Mouse (Mus musculus) hindbrain, embryonic 14.5 days (tissue): ENCODE measurements around the gene Riox2. TPM values are rescaled to one million over a fixed set of nuclear protein-coding genes. Genes with fewer than 3 reads are reported as not detected.

ENCODE experiments used
- ATAC-seq: fragments of 200-750 bp; cut with Nextera tagmentation; 2 replicates; pipeline ENCODE4 v1.8.0; 2017; ENCODE audit warnings: moderate number of reproducible peaks, mild to moderate bottlenecking, moderate TSS enrichment, moderate library complexity; ENCODE audit not compliant: low FRiP score
- DNase-seq: peaks from one replicate; pipeline ENCODE4 v3.0.0-alpha.2; 2015; ENCODE audit warnings: low spot score
- H3K27ac ChIP-seq: fragments of 300-500 bp; sonication (generic); 2 replicates; pipeline ENCODE4 v1.5.1; 2014; ENCODE audit warnings: mild to moderate bottlenecking, moderate library complexity
- H3K27me3 ChIP-seq: fragments of 300-500 bp; sonication (generic); 2 replicates; pipeline ENCODE4 v1.6.1; 2014; ENCODE audit warnings: mild to moderate bottlenecking, low read length, mixed read lengths; ENCODE audit not compliant: control insufficient read depth, insufficient read depth
- H3K36me3 ChIP-seq: fragments of 300-500 bp; sonication (generic); replicated peaks from 2 replicates; pipeline ENCODE4 v1.6.1; 2014; ENCODE audit not compliant: control insufficient read depth, insufficient read depth
- H3K4me1 ChIP-seq: fragments of 300-500 bp; sonication (generic); replicated peaks from 2 replicates; pipeline ENCODE4 v1.6.1; 2014; ENCODE audit warnings: antibody characterized with exemption, low read length, mixed read lengths; ENCODE audit not compliant: control insufficient read depth, insufficient read depth
- H3K4me2 ChIP-seq: fragments of 300-500 bp; sonication (generic); replicated peaks from 2 replicates; pipeline ENCODE4 v1.6.1; 2014; ENCODE audit warnings: mild to moderate bottlenecking, moderate library complexity
- H3K4me3 ChIP-seq: fragments of 300-500 bp; sonication (generic); replicated peaks from 2 replicates; pipeline ENCODE4 v1.5.1; 2014; ENCODE audit warnings: mild to moderate bottlenecking, low read length
- H3K9ac ChIP-seq: fragments of 300-500 bp; sonication (generic); 2 replicates; pipeline ENCODE4 v1.6.1; 2014
- H3K9me3 ChIP-seq: fragments of 300-500 bp; sonication (generic); 2 replicates; pipeline ENCODE4 v1.6.1; 2016; ENCODE audit warnings: low read length; ENCODE audit not compliant: control insufficient read depth
- WGBS: fragments of 180-500 bp; shearing (Covaris S2); extraction: QIAGEN DNeasy Blood & Tissue Kit; methylation state at CpG from one replicate; pipeline ENCODE4 v1.1.7; 2014; 5-methylcytosine and 5-hydroxymethylcytosine counted together
- polyA plus RNA-seq: library from polyadenylated mRNA; unstranded; fragments of >200 nt; fragmentation: Nextera tagmentation; extraction: Ambion mirVana; gene quantifications from 2 replicates; pipeline ENCODE4 v1.2.1, GENCODE M21; 2014

The Riox2 gene
- polyA plus RNA-seq, 1 experiment from 2014 or later = 14.2 TPM

DNA sequence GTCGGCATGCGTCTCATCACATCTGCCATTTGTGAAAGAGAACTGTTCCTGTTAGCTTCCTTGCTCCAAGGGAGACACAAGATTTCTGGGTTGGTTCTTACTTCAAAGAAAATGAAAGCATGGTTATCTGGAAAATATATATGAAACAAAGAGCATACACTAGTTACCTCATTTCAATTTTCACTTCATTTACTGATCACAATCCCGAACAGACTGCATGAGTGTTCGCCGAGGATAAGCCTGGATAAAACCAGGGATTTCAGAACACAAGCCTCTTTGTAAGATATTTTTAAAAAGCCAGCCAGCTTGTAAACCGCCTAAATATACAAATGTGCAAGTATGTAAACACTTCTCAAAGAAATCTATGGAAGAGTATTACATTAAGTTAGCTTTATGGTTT, 7.6 kb upstream of the Riox2 start:
- 0 out of 2 replicates have a peak, but pooled peaks cover 6% of the 10 kb centered on the region for H3K9me3 ChIP-seq
- H3K27me3 ChIP-seq = no peaks in the 10 kb centered on the region
- no peak overlapping the region for H3K4me3 ChIP-seq
- H3K4me1 ChIP-seq = no peaks in the 10 kb centered on the region
- H3K36me3 ChIP-seq = no peaks in the 10 kb centered on the region
- H3K4me2 ChIP-seq = no peak overlapping the region
- WGBS = 85% methylated on average over 6 of the region's 6 CpGs
- DNase-seq (no peak), ATAC-seq (no peak)
- H3K27ac ChIP-seq = no peak overlapping the region
- no peak overlapping the region for H3K9ac ChIP-seq

DNA sequence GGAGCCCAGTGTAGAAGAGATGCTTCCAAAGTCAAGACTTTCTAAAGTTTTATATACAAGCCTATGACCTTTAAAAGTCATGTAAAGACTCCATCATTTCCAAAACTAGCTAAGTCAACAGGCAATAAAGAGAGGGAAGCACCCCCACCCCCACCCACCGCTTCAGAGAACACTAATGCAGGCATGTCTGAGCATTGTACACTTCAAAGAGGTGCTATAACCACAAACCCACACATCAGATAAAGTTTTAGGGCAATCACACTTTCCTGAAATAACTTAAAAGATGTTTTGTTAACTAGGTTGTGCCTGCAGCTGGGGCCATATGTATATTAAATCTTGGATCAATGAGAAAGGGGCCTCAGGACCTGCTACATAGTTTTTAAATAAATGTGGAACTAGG, 1.7 kb upstream of the Riox2 start:
- WGBS = 96% methylated on average over 1 of the region's 1 CpGs
- no peak overlapping the region for H3K4me3 ChIP-seq
- ATAC-seq = no peak
- H3K27me3 ChIP-seq = no peaks in the 10 kb centered on the region
- no peak for DNase-seq
- H3K4me2 ChIP-seq = no peak overlapping the region
- no peak overlapping the region for H3K9ac ChIP-seq
- 0 out of 2 replicates have a peak, but pooled peaks cover 3% of the 10 kb centered on the region for H3K9me3 ChIP-seq
- no peaks in the 10 kb centered on the region for H3K36me3 ChIP-seq
- peaks cover 5% of the 10 kb centered on the region; the same call in 1 of the 2 replicates for H3K4me1 ChIP-seq
- H3K27ac ChIP-seq = no peak overlapping the region

DNA sequence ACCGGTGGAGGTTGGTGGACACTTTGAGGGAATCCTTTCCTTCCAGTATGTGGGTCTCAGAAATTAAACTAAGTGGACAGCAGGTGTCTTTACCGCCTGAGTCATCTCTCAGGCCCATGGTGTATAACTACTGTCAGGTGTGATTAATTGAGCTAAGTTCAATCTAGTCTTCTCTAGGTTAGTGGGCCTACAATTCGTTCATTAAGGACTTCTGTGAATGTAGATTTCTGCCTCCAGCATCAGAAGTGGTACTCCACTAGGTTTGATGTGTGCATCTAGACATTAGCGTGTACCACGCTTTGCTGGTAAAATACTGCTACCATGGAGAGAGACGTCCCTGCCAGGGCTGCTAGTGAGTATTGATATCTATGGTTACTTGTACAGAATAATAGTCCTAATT, 971 bp downstream of the Riox2 start:
- Histone ChIP-seq H3K27ac (no peak overlapping the region), H3K9me3 (no peaks in the 10 kb centered on the region), H3K27me3 (no peaks in the 10 kb centered on the region), H3K4me1 (peaks cover 5% of the 10 kb centered on the region; the same call in 1 of the 2 replicates), H3K4me3 (peak overlapping the region; percentile 59), H3K9ac (no peak overlapping the region), H3K4me2 (peak overlapping the region; percentile 82), H3K36me3 (no peaks in the 10 kb centered on the region)
- DNase-seq (no peak), ATAC-seq (no peak)
- WGBS = 52% methylated on average over 6 of the region's 6 CpGs

DNA sequence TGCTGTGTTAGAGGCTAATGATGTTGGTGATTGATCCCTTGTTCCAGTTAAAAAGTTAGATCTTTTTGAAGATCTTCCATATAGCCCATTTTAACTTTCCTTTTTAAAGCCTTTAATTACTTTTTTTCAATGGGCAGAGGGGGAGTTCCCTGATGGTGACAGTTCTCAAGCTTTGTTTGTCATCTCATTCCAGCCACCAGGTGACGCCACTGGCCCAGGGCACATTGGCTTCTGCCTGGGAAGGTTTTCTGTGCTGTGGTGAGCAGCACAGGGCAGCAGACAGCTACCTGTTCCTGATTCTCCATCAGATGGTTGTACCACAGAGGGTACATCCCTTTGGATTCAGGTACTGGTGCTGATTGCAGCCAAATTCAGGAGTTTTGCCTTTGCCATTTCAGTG, 3.2 kb downstream of the Riox2 start:
- DNase-seq (peak; percentile 65), ATAC-seq (no peak)
- H3K36me3 ChIP-seq = no peaks in the 10 kb centered on the region
- no peak overlapping the region for H3K4me2 ChIP-seq
- no peak overlapping the region for H3K27ac ChIP-seq
- H3K4me3 ChIP-seq = no peak overlapping the region
- 36% methylated on average over 1 of the region's 1 CpGs for WGBS
- H3K27me3 ChIP-seq = no peaks in the 10 kb centered on the region
- no peaks in the 10 kb centered on the region for H3K9me3 ChIP-seq
- H3K4me1 ChIP-seq = peaks cover 5% of the 10 kb centered on the region; the same call in 1 of the 2 replicates
- H3K9ac ChIP-seq = no peak overlapping the region

DNA sequence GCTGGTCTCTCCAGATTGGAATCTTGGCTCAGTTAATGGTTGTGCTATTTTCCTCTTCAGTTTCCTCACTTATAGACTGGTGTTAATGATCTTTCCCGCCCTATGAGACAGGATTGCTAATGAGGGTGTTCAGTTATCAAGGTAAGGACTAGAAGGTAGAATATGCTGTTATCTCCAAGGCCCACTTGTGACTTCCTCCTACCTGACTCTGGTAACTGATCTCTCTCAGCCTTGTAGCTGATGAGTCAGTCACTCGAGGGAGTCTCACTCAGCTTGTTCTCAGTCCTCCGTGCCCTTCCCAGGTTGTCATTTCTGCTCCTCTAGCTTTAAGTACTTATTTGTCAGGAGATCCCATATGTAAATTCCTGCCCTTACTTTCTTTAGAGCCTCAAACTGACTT, 6.4 kb downstream of the Riox2 start:
- Histone ChIP-seq H3K27me3 (no peaks in the 10 kb centered on the region), H3K4me1 (no peaks in the 10 kb centered on the region), H3K4me3 (no peak overlapping the region), H3K36me3 (no peaks in the 10 kb centered on the region), H3K9me3 (no peaks in the 10 kb centered on the region), H3K27ac (no peak overlapping the region), H3K9ac (no peak overlapping the region), H3K4me2 (no peak overlapping the region)
- ATAC-seq (no peak), DNase-seq (no peak)
- WGBS = 90% methylated on average over 3 of the region's 3 CpGs

DNA sequence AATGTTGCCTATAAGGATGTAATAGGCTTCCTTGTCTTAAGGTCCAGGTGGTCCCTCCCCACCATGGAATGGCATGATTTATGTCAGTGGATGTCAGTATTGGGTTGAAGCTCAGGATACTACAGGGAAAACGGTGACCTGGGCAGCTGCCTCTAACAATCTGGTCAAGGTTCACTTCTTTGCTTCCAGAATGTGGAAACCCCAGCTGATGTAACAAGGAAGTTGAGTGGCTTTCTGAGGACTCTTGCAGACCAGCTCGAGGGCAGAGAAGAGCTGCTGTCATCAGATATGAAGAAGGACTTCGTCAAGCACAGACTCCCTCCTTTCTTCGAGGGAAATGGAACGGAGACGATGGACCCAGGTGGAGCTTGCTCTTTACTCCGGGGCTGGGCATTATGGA, 15.7 kb downstream of the Riox2 start:
- H3K4me2 ChIP-seq = no peak overlapping the region
- ATAC-seq (no peak), DNase-seq (no peak)
- no peak overlapping the region for H3K9ac ChIP-seq
- no peak overlapping the region for H3K4me3 ChIP-seq
- H3K4me1 ChIP-seq = no peaks in the 10 kb centered on the region
- 90% methylated on average over 7 of the region's 7 CpGs for WGBS
- H3K36me3 ChIP-seq = peaks cover 13% of the 10 kb centered on the region; the same call in 1 of the 2 replicates
- no peak overlapping the region for H3K27ac ChIP-seq
- no peaks in the 10 kb centered on the region for H3K9me3 ChIP-seq
- no peaks in the 10 kb centered on the region for H3K27me3 ChIP-seq

DNA sequence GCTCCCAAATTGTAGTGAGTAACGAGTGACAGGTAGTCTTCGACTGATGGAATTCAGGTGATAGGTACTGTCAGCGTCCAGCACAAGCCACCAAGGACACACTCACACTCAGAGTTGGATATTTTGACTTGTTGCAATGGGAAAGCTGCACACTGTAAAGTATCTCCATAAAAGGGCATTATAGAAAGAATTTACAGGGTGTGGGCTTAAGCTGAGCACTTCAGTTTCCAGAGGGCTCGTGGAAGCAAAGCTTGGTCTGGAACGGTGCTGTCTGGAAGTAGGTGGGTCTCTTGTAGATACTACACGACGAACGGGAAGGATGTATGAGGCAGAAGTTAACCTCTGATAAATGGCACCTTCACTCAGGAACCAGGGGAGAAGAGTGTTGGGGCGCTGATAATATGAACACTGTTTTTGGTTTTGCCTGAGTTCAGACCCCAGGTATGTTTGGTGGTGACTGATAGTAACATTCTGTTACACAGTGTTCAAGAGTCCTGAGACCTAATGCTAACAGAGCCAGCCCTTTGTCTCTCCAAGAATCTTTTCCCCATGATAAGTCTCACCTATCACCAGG, 16.5 kb downstream of the Riox2 start:
- ATAC-seq (no peak), DNase-seq (no peak)
- Histone ChIP-seq H3K36me3 (peaks cover 19% of the 10 kb centered on the region), H3K4me1 (no peaks in the 10 kb centered on the region), H3K4me3 (no peak overlapping the region), H3K4me2 (no peak overlapping the region), H3K9me3 (no peaks in the 10 kb centered on the region), H3K27me3 (no peaks in the 10 kb centered on the region), H3K9ac (no peak overlapping the region), H3K27ac (no peak overlapping the region)
- 95% methylated on average over 9 of the region's 9 CpGs for WGBS

DNA sequence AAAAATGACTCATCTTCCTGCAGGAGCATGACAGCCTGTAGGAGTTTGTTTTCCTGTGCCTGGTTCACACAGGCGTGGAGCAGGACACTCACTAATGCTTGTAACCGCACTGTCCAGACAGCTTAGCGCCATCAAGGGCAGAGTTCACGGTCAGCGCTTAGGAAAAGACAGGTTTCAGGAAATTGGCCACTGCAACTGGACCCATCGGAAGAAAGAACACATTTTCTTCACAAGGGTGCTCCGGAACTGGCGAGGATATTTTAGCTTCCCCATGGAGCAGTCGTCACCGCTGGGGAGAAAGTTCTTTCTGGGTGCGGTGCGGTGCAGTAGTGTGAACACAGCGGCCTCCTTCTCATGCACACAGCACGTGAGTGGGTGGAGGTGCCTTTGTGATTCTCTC, 21.6 kb downstream of the Riox2 start:
- Histone ChIP-seq H3K27ac (no peak overlapping the region), H3K4me2 (no peak overlapping the region), H3K4me1 (no peaks in the 10 kb centered on the region), H3K9me3 (no peaks in the 10 kb centered on the region), H3K9ac (no peak overlapping the region), H3K36me3 (peaks cover 21% of the 10 kb centered on the region), H3K4me3 (no peak overlapping the region), H3K27me3 (no peaks in the 10 kb centered on the region)
- ATAC-seq = no peak
- WGBS = 92% methylated on average over 14 of the region's 14 CpGs
- no peak for DNase-seq

DNA sequence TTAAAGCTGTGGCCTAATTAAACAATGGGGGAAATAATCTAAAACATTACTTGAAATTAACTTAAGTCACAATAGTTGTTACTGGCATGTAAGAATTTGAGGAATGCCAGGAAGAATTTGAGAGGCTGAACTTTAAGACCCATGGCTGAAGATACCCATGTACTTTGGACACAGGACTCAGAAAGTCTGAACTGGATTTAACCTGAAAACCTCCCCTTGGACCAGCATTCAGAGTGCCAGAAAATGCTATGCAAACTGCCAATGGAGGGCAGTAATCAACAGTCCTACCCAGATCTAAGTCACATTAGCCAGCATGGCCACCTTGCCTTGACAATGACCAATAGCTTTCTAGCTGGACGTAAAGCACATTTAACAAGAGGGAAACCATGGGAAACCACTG, 26.4 kb downstream of the Riox2 start:
- Histone ChIP-seq H3K9me3 (no peaks in the 10 kb centered on the region), H3K27ac (no peak overlapping the region), H3K36me3 (peaks cover 6% of the 10 kb centered on the region), H3K4me1 (no peaks in the 10 kb centered on the region), H3K27me3 (no peaks in the 10 kb centered on the region), H3K9ac (no peak overlapping the region), H3K4me3 (no peak overlapping the region), H3K4me2 (no peak overlapping the region)
- 93% methylated on average over 1 of the region's 1 CpGs for WGBS
- ATAC-seq (no peak), DNase-seq (no peak)

DNA sequence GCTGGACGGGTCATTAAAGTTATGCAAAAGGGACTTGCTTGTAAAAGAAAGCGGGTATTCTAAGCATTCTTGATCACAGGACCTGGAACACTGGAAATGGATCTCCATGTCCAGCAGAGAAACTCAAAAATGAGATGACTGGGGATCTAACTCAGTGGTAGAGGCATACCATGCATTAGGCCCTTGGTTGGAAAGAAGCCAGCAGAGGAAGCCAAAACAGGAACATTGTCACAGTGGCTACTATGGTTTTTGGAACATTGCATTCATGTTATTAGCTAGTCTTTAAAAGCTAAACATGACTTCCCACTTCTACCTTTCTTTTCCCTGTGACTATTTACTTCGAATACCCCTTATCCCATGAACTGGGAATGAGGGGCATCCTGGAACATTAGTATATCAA, 27.6 kb downstream of the Riox2 start:
- Histone ChIP-seq H3K9me3 (no peaks in the 10 kb centered on the region), H3K36me3 (no peaks in the 10 kb centered on the region; the same call in 1 of the 2 replicates), H3K4me1 (no peaks in the 10 kb centered on the region), H3K27ac (no peak overlapping the region), H3K27me3 (no peaks in the 10 kb centered on the region), H3K4me3 (no peak overlapping the region), H3K4me2 (no peak overlapping the region), H3K9ac (no peak overlapping the region)
- ATAC-seq (no peak), DNase-seq (no peak)
- 91% methylated on average over 3 of the region's 3 CpGs for WGBS
